Mouse (Mus musculus): Measurements from ENCODE around the gene Nfic.

DNA sequence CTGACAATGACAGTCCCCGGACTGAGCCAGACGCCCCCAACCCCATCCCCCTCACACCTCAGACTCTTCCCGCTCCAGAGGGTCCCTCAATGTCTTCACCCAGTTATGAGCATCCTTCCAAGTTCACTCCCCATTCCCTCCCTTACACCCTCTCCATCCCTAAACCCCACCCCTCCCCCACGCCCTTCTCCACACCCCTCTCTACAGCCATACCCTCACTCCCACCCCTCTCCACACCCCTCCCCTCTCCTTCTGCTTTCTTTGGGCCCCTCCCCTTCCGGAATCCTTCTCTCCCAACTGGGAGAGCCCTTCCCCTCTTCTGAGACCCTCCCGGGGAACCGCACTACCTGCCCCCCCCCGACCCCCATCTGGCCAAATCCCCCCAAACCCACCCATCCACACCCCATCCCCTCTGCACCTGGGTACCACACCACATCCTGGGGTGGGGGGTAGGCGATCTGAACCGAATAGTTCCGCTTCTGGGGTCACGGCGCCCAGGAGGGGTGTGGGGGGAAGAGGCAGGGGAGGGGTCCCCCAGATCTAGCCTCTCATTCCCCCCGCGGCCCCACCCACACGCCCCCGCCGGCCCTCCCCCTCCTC is 17.1 kb upstream of the Nfic start:
- TF ChIP-seq POLR2A (IDR thresholded peaks at IDR 0.05; ENCODE audit: low read depth, low read length), result no peak
- TF ChIP-seq CTCF (IDR thresholded peaks at IDR 0.05; ENCODE audit: extremely low read depth, insufficient read length, insufficient replicate concordance, low read depth, low read length), result no peak
